Mouse (Mus musculus): ENCODE results near the gene Ttc39b.

DNA sequence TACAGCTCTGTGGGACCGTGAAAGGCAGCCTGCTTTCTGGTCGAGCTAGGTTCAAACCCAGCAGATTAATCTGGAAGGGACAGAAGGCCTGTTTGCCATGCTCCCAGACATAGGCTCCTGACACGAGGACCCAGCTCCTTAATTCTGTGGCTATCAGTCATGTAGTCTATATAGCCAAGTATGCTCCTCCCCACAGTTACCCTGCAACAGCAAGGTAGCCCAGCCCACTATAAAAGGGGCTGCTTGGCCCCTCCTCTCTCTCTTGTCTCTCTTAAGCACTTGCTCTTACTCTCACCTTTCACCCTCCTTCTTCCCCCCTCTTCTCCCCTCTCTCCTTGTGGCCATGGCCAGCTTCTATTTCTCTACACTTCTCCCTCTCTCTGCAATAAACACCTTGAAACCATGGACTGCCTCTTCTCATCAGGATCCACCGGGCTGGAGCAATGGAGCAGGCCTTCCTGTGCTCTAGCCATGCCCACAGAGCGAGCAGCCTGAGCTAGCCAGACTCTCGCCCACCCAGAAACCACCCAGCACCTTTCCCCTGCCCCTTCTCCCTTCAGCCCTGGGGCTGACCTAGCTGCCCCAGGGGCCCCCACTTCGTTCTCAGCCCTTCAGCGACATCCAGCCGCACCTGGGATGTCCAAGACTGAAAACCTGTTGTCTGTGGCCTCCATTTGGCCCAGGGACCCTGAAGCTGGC lies 51.0 kb downstream of the Ttc39b start:
- TF ChIP-seq MAFK (IDR thresholded peaks at IDR 0.05; ENCODE audit: insufficient read depth, low read depth, low read length): no peak
- no peak for TF ChIP-seq CHD2 (IDR thresholded peaks at IDR 0.05; ENCODE audit: low read depth, low read length)
- TF ChIP-seq ZNF384 (IDR thresholded peaks at IDR 0.05; ENCODE audit: low read depth, low read length): no peak
